Mouse (Mus musculus) heart, postnatal 36 days (tissue): Measurements from ENCODE around the gene Nr5a2. TPM values are rescaled to one million over a fixed set of nuclear protein-coding genes. Genes with fewer than 3 reads are reported as not detected.

Experiments
- DNase-seq, 2 experiments: peaks; one replicate each; pipeline ENCODE4 v3.0.0; 2021 to 2022
- intact Hi-C: fragments of 180-260 bp; cut with DNase I; formaldehyde crosslinking; loops from one replicate; pipeline ENCODE4 v1.15.1; 2025
- total RNA-seq, 2 experiments: library from RNA; stranded (reverse); gene quantifications; 2 replicates each; pipeline ENCODE4 v1.2.3; 2021

Gene Nr5a2
- total RNA-seq, 2 experiments from 2014 or later: 0.58 to 0.92 TPM

GRCm38 (mm10) chr1:136951155-136951650 is 9.0 kb downstream of the Nr5a2 start:
- intact Hi-C loops: no loop called here
- DNase-seq: no peak

- no peak for DNase-seq
- intact Hi-C loops: loop anchor here (5.0 kb wide), 3 partner anchors 177 to 273 kb away; no protein-coding TSS in a partner anchor
These were observed 10.9 kb downstream of the Nr5a2 start for GRCm38 (mm10) chr1:136949323-136949741.

- DNase-seq: peak; percentile 42 to 43
- intact Hi-C loops: loop anchor here (5.0 kb wide), 3 partner anchors 176 to 274 kb away; no protein-coding TSS in a partner anchor
These were observed 11.6 kb downstream of the Nr5a2 start for GRCm38 (mm10) chr1:136948511-136949275.

- no peak for DNase-seq
- intact Hi-C loops: loop anchor here (5.0 kb wide), 3 partner anchors 176 to 274 kb away; no protein-coding TSS in a partner anchor
These were observed 12.2 kb downstream of the Nr5a2 start for GRCm38 (mm10) chr1:136948127-136948422.

GRCm38 (mm10) chr1:136947394-136948126 is 12.7 kb downstream of the Nr5a2 start:
- intact Hi-C loops: loop anchor here (5.0 kb wide), 3 partner anchors 175 to 275 kb away; no protein-coding TSS in a partner anchor
- DNase-seq: peak; percentile 13 to 20

- intact Hi-C loops: loop anchor here (5.0 kb wide), 3 partner anchors 175 to 275 kb away; no protein-coding TSS in a partner anchor
- peak in 1 of 2 experiments; percentile 9 for DNase-seq
These were observed 13.3 kb downstream of the Nr5a2 start for GRCm38 (mm10) chr1:136946806-136947393.

- intact Hi-C loops: loop anchor here (5.0 kb wide), 3 partner anchors 174 to 276 kb away; no protein-coding TSS in a partner anchor
- DNase-seq: no peak
These were observed 13.8 kb downstream of the Nr5a2 start for GRCm38 (mm10) chr1:136946404-136946803.

GRCm38 (mm10) chr1:136945876-136946275 is 14.4 kb downstream of the Nr5a2 start:
- intact Hi-C loops: loop anchor here (5.0 kb wide), 3 partner anchors 174 to 276 kb away; no protein-coding TSS in a partner anchor
- DNase-seq: no peak

GRCm38 (mm10) chr1:136945426-136945825 is 14.8 kb downstream of the Nr5a2 start:
- intact Hi-C loops: loop anchor here (5.0 kb wide), 3 partner anchors 173 to 277 kb away; no protein-coding TSS in a partner anchor
- no peak for DNase-seq

- DNase-seq: no peak
- intact Hi-C loops: loop anchor here (1.0 kb wide), 1 partner anchor 95 kb away; no protein-coding TSS in a partner anchor
These were observed 19.6 kb downstream of the Nr5a2 start for GRCm38 (mm10) chr1:136940603-136941002.

GRCm38 (mm10) chr1:136939220-136939619 is 21.0 kb downstream of the Nr5a2 start:
- no peak for DNase-seq
- intact Hi-C loops: no loop called here

- DNase-seq: no peak
- intact Hi-C loops: no loop called here
These were observed 24.3 kb downstream of the Nr5a2 start for GRCm38 (mm10) chr1:136935960-136936324.

GRCm38 (mm10) chr1:136935316-136935959 is 24.8 kb downstream of the Nr5a2 start:
- no peak for DNase-seq
- intact Hi-C loops: no loop called here

GRCm38 (mm10) chr1:136934051-136934450 is 26.2 kb downstream of the Nr5a2 start:
- intact Hi-C loops: no loop called here
- DNase-seq: no peak

- intact Hi-C loops: no loop called here
- DNase-seq: no peak
These were observed 29.2 kb downstream of the Nr5a2 start for GRCm38 (mm10) chr1:136931026-136931425.

- intact Hi-C loops: no loop called here
- no peak for DNase-seq
These were observed 30.5 kb downstream of the Nr5a2 start for GRCm38 (mm10) chr1:136929743-136930142.

- DNase-seq: no peak
- intact Hi-C loops: no loop called here
These were observed 32.8 kb downstream of the Nr5a2 start for GRCm38 (mm10) chr1:136927428-136927827.

- intact Hi-C loops: no loop called here
- DNase-seq: no peak
These were observed 34.2 kb downstream of the Nr5a2 start for GRCm38 (mm10) chr1:136926026-136926425.

- intact Hi-C loops: no loop called here
- no peak for DNase-seq
These were observed 40.2 kb downstream of the Nr5a2 start for GRCm38 (mm10) chr1:136920089-136920488.

- DNase-seq: peak in 1 of 2 experiments; percentile 17
- intact Hi-C loops: no loop called here
These were observed 41.5 kb downstream of the Nr5a2 start for GRCm38 (mm10) chr1:136918791-136919190.
